Mouse (Mus musculus) neural tube, embryonic 14.5 days (tissue): ENCODE results near the gene Adgrl1. TPM values are rescaled to one million over a fixed set of nuclear protein-coding genes. Genes with fewer than 3 reads are reported as not detected.

Experiments used
- ATAC-seq: fragments of 200-750 bp; cut with Nextera tagmentation; 2 replicates; pipeline ENCODE4 v1.8.0; 2017; ENCODE audit warnings: low read depth, mild to moderate bottlenecking, moderate TSS enrichment, moderate library complexity
- H3K27ac ChIP-seq: fragments of 300-500 bp; sonication (generic); 2 replicates; pipeline ENCODE4 v1.5.1; 2014; ENCODE audit warnings: low read depth, mild to moderate bottlenecking, control low read depth, low read length, moderate library complexity, mixed read lengths
- H3K27me3 ChIP-seq: fragments of 300-500 bp; sonication (generic); 2 replicates; pipeline ENCODE4 v1.6.1; 2014; ENCODE audit warnings: low read length; ENCODE audit not compliant: control insufficient read depth, insufficient read depth
- H3K36me3 ChIP-seq: fragments of 300-500 bp; sonication (generic); 2 replicates; pipeline ENCODE4 v1.6.1; 2014; ENCODE audit warnings: low read length, mixed read lengths; ENCODE audit not compliant: control insufficient read depth, insufficient read depth
- H3K4me1 ChIP-seq: fragments of 300-500 bp; sonication (generic); 2 replicates; pipeline ENCODE4 v1.6.1; 2014; ENCODE audit warnings: low read length; ENCODE audit not compliant: control insufficient read depth, insufficient read depth
- H3K4me2 ChIP-seq: fragments of 300-500 bp; sonication (generic); 2 replicates; pipeline ENCODE4 v1.6.1; 2014; ENCODE audit warnings: mild to moderate bottlenecking, low read depth, low read length, control low read depth
- H3K4me3 ChIP-seq: fragments of 300-500 bp; sonication (generic); 2 replicates; pipeline ENCODE4 v1.5.1; 2014; ENCODE audit warnings: low read depth, low read length, control low read depth, mixed read lengths
- H3K9ac ChIP-seq: fragments of 300-500 bp; sonication (generic); replicated peaks from 2 replicates; pipeline ENCODE4 v1.6.1; 2014; ENCODE audit warnings: low read depth, mild to moderate bottlenecking, control low read depth, low read length, mixed read lengths
- H3K9me3 ChIP-seq: fragments of 300-500 bp; sonication (generic); 2 replicates; pipeline ENCODE4 v1.6.1; 2016; ENCODE audit warnings: low read length; ENCODE audit not compliant: control insufficient read depth
- WGBS: fragments of 180-500 bp; shearing (Covaris S2); extraction: QIAGEN DNeasy Blood & Tissue Kit; methylation state at CpG from one replicate; pipeline ENCODE4 v1.1.7; 2014; 5-methylcytosine and 5-hydroxymethylcytosine counted together
- polyA plus RNA-seq: library from polyadenylated mRNA; unstranded; fragments of >200 nt; fragmentation: Nextera tagmentation; extraction: Ambion mirVana; gene quantifications from 2 replicates; pipeline ENCODE4 v1.2.1, GENCODE M21; 2014

The Adgrl1 gene
- polyA plus RNA-seq, 1 experiment from 2014 or later: 75.0 TPM

DNA sequence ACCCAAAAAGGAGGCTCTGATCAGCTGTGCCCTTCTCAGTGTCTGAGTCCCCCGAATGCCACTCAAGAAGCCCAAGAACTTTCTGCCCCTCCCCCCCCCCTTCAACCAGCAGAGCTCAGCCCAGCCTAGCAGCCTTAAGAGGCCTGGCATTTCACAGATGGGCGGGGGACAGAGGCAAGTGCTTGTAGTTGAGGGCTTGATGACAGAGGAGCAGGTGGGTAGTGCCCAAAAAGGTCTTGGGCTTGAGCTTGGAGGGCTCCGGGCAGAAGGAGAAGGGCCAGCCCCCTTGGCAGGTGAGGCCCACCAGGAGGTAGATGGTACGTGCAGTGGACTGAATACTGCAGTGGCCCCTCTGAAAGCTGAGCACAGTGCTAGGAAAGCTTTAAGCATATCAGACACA lies 74.6 kb downstream of the Adgrl1 start:
- no peak overlapping the region for H3K27ac ChIP-seq
- no peaks in the 10 kb centered on the region for H3K36me3 ChIP-seq
- no peak for ATAC-seq
- no peaks in the 10 kb centered on the region for H3K9me3 ChIP-seq
- no peak overlapping the region for H3K4me2 ChIP-seq
- no peaks in the 10 kb centered on the region for H3K27me3 ChIP-seq
- no peak overlapping the region for H3K9ac ChIP-seq
- 88% methylated on average over 4 of the region's 4 CpGs for WGBS
- H3K4me1 ChIP-seq: peaks cover 17% of the 10 kb centered on the region
- H3K4me3 ChIP-seq: no peak overlapping the region

DNA sequence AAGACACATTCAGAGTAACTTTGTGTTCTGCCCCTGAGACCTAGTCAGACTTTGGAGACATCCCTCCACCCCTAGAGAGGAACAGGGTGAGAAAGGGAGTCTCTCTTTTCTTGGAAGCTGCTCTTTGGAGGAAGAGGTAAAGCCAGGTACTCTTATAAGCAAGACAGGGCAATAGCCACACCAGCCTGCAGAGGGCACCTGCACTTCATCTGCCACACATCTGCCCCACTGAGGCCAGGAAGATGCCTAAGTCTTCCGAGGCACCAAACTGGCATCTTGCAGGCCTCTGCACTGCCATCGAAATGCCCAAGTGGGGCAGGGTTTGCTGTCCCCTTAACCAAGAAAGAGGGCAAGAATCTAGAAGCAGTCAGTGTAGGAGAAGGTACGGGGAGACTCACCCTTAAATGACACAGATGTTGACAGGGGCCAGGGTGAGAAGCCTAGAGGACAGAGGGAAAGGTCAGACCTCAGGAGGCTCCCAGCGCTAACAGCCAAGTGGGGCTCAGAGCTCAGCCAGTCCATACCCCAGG lies 76.3 kb downstream of the Adgrl1 start:
- WGBS: 84% methylated on average over 4 of the region's 4 CpGs
- Histone ChIP-seq H3K4me2 (no peak overlapping the region), H3K27ac (no peak overlapping the region), H3K36me3 (peaks cover 5% of the 10 kb centered on the region; the same call in 1 of the 2 replicates), H3K4me3 (no peak overlapping the region), H3K9me3 (no peaks in the 10 kb centered on the region), H3K4me1 (peaks cover 17% of the 10 kb centered on the region), H3K9ac (no peak overlapping the region), H3K27me3 (no peaks in the 10 kb centered on the region)
- no peak for ATAC-seq

GRCm38 (mm10) chr8:83976779-83977350 lies 77.0 kb downstream of the Adgrl1 start:
- H3K4me3 ChIP-seq: no peak overlapping the region
- no peak for ATAC-seq
- H3K27ac ChIP-seq: no peak overlapping the region
- H3K9me3 ChIP-seq: no peaks in the 10 kb centered on the region
- H3K27me3 ChIP-seq: no peaks in the 10 kb centered on the region
- no peak overlapping the region for H3K9ac ChIP-seq
- peaks cover 14% of the 10 kb centered on the region for H3K4me1 ChIP-seq
- 89% methylated on average over 5 of the region's 5 CpGs for WGBS
- H3K36me3 ChIP-seq: peaks cover 8% of the 10 kb centered on the region; the same call in 1 of the 2 replicates
- no peak overlapping the region for H3K4me2 ChIP-seq

- H3K36me3 ChIP-seq: peaks cover 15% of the 10 kb centered on the region
- 71% methylated on average over 6 of the region's 6 CpGs for WGBS
- no peak overlapping the region for H3K4me3 ChIP-seq
- H3K4me2 ChIP-seq: no peak overlapping the region
- H3K4me1 ChIP-seq: peaks cover 12% of the 10 kb centered on the region
- ATAC-seq: no peak
- no peaks in the 10 kb centered on the region for H3K27me3 ChIP-seq
- H3K27ac ChIP-seq: no peak overlapping the region
- H3K9ac ChIP-seq: no peak overlapping the region
- no peaks in the 10 kb centered on the region for H3K9me3 ChIP-seq
These were observed 77.7 kb downstream of the Adgrl1 start for GRCm38 (mm10) chr8:83977646-83978045.

GRCm38 (mm10) chr8:83978200-83978599 lies 78.3 kb downstream of the Adgrl1 start:
- H3K36me3 ChIP-seq: peaks cover 19% of the 10 kb centered on the region
- no peak for ATAC-seq
- H3K4me3 ChIP-seq: no peak overlapping the region
- no peak overlapping the region for H3K4me2 ChIP-seq
- H3K27ac ChIP-seq: no peak overlapping the region
- WGBS: 76% methylated on average over 9 of the region's 9 CpGs
- no peak overlapping the region for H3K9ac ChIP-seq
- no peaks in the 10 kb centered on the region for H3K9me3 ChIP-seq
- H3K4me1 ChIP-seq: peaks cover 12% of the 10 kb centered on the region
- H3K27me3 ChIP-seq: no peaks in the 10 kb centered on the region

- H3K4me1 ChIP-seq: no peaks in the 10 kb centered on the region
- H3K9me3 ChIP-seq: no peaks in the 10 kb centered on the region
- no peak overlapping the region for H3K4me3 ChIP-seq
- 62% methylated on average over 1 of the region's 1 CpGs for WGBS
- H3K9ac ChIP-seq: no peak overlapping the region
- peaks cover 35% of the 10 kb centered on the region for H3K36me3 ChIP-seq
- peak overlapping the region; percentile 5; the same call in 1 of the 2 replicates for H3K27ac ChIP-seq
- no peaks in the 10 kb centered on the region for H3K27me3 ChIP-seq
- no peak overlapping the region for H3K4me2 ChIP-seq
- ATAC-seq: peak; percentile 35; the same call in 1 of the 2 replicates
These were observed 80.3 kb downstream of the Adgrl1 start for GRCm38 (mm10) chr8:83980250-83980649.

GRCm38 (mm10) chr8:83980845-83981244 lies 80.9 kb downstream of the Adgrl1 start:
- no peak overlapping the region for H3K4me3 ChIP-seq
- 79% methylated on average over 8 of the region's 8 CpGs for WGBS
- no peaks in the 10 kb centered on the region for H3K4me1 ChIP-seq
- no peak overlapping the region for H3K9ac ChIP-seq
- H3K4me2 ChIP-seq: no peak overlapping the region
- peaks cover 35% of the 10 kb centered on the region for H3K36me3 ChIP-seq
- H3K27ac ChIP-seq: no peak overlapping the region
- H3K9me3 ChIP-seq: no peaks in the 10 kb centered on the region
- no peak for ATAC-seq
- no peaks in the 10 kb centered on the region for H3K27me3 ChIP-seq

- no peak overlapping the region for H3K4me3 ChIP-seq
- H3K27me3 ChIP-seq: no peaks in the 10 kb centered on the region
- H3K36me3 ChIP-seq: peaks cover 42% of the 10 kb centered on the region
- no peak overlapping the region for H3K27ac ChIP-seq
- WGBS: 94% methylated on average over 7 of the region's 7 CpGs
- H3K9me3 ChIP-seq: no peaks in the 10 kb centered on the region
- no peak overlapping the region for H3K4me2 ChIP-seq
- H3K4me1 ChIP-seq: no peaks in the 10 kb centered on the region
- no peak overlapping the region for H3K9ac ChIP-seq
- ATAC-seq: no peak
These were observed 81.6 kb downstream of the Adgrl1 start for GRCm38 (mm10) chr8:83981533-83981932.

DNA sequence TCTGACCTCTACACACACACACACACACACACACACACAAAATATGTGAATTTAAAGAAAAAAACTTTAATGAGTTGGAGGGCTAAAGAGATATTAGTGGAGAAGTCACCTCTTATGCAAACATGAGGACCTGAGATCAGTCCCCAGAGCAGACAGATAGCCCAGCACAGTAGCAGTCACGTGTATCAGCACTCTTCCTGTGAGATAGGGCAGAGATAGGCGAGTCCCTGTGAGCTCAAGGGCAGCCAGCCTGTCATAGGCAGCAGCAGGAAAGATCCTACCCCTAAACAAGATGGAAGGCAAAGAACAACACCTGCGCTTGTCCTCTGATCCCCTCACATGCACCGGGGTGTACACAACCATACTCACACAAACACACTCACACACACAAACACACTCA lies 82.5 kb downstream of the Adgrl1 start:
- no peaks in the 10 kb centered on the region for H3K9me3 ChIP-seq
- no peaks in the 10 kb centered on the region for H3K27me3 ChIP-seq
- peaks cover 47% of the 10 kb centered on the region for H3K36me3 ChIP-seq
- H3K27ac ChIP-seq: no peak overlapping the region
- H3K9ac ChIP-seq: no peak overlapping the region
- H3K4me3 ChIP-seq: no peak overlapping the region
- 88% methylated on average over 4 of the region's 4 CpGs for WGBS
- H3K4me2 ChIP-seq: no peak overlapping the region
- no peak for ATAC-seq
- H3K4me1 ChIP-seq: no peaks in the 10 kb centered on the region
